Comparison of ENCODE assay signal across 8 mouse cellular contexts in genomic region chr3:82047100-82047753, GRCm38 (mm10). TPM values are rescaled to one million over a fixed set of nuclear protein-coding genes. Genes with fewer than 3 reads are reported as not detected.
DNase-seq lines count a peak whose midpoint lies in the region; ATAC-seq and TF ChIP-seq lines count a peak whose summit lies in the region.

No protein-coding gene starts in this region.

- WGBS in heart, adult 2 months: 32% methylated on average over 8 of the region's 8 CpGs
- WGBS in hindbrain, embryonic 14.5 days: 33% methylated on average over 8 of the region's 8 CpGs

- H3K9ac ChIP-seq in heart, adult 2 months (ENCODE audit: low read depth, low read length): no peak overlapping the region
- H3K9ac ChIP-seq in hindbrain, embryonic 14.5 days: no peak overlapping the region

- intact Hi-C loops in heart, adult 2 months (cut with DNase I): loop anchor here (1.0 to 5.0 kb wide), 3 partner anchors 286 to 810 kb away; no protein-coding TSS in a partner anchor

- TF ChIP-seq EP300 in heart, adult 2 months (IDR thresholded peaks at IDR 0.05; ENCODE audit: insufficient read depth, low read depth, low read length): 0 out of 2 replicates have a peak, but pooled peaks have one; percentile 53

- no peaks in the 10 kb centered on the region for H3K79me2 ChIP-seq in heart, adult 2 months (replicated peaks; ENCODE audit: control insufficient read depth, insufficient read depth, low read length)

- no peak overlapping the region for H3K4me2 ChIP-seq in hindbrain, embryonic 14.5 days (replicated peaks)

- H3K4me1 ChIP-seq in heart, adult 2 months (ENCODE audit: control insufficient read depth, insufficient read depth, low read length): no peaks in the 10 kb centered on the region; the same call in 1 of the 2 replicates
- H3K4me1 ChIP-seq in hindbrain, embryonic 14.5 days (replicated peaks; ENCODE audit: control insufficient read depth, insufficient read depth, low read length): 0 out of 2 replicates have a peak, but pooled peaks cover 2% of the 10 kb centered on the region

- no peak for TF ChIP-seq POLR2A in heart, adult 2 months (IDR thresholded peaks at IDR 0.05; ENCODE audit: insufficient read depth, low read depth, low read length)

- peak; percentile 87 for TF ChIP-seq CTCF in heart, adult 2 months (IDR thresholded peaks at IDR 0.05)

- peak; percentile 26 to 49 for DNase-seq in heart, adult 2 months
- DNase-seq in heart, adult 8-10 months (ENCODE audit: low spot score): no peak
- DNase-seq in thymus, postnatal 14 days: peak; percentile 32
- no peak for DNase-seq in thymus, postnatal 0 days (ENCODE audit: low spot score)
- peak; percentile 77 to 83 for DNase-seq in cerebellum, postnatal 14 days
- peak; percentile 78 for DNase-seq in hindbrain, embryonic 14.5 days (ENCODE audit: low spot score)
- peak; percentile 46 to 54 for DNase-seq in lung, postnatal 4 days

- H3K27ac ChIP-seq in heart, adult 2 months: no peak overlapping the region
- H3K27ac ChIP-seq in hindbrain, embryonic 14.5 days: no peak overlapping the region

- H3K27me3 ChIP-seq in heart, adult 2 months (ENCODE audit: control insufficient read depth, insufficient read depth, low read length): no peaks in the 10 kb centered on the region
- no peaks in the 10 kb centered on the region for H3K27me3 ChIP-seq in hindbrain, embryonic 14.5 days (ENCODE audit: control insufficient read depth, insufficient read depth, low read length)

- H3K9me3 ChIP-seq in hindbrain, embryonic 14.5 days (ENCODE audit: control insufficient read depth, low read length): no peaks in the 10 kb centered on the region

- H3K36me3 ChIP-seq in heart, adult 2 months (ENCODE audit: control insufficient read depth, insufficient read depth, low read length): no peaks in the 10 kb centered on the region
- H3K36me3 ChIP-seq in hindbrain, embryonic 14.5 days (replicated peaks; ENCODE audit: control insufficient read depth, insufficient read depth): peaks cover 31% of the 10 kb centered on the region

- H3K4me3 ChIP-seq in heart, adult 2 months: no peak overlapping the region
- no peak overlapping the region for H3K4me3 ChIP-seq in hindbrain, embryonic 14.5 days (replicated peaks; ENCODE audit: low read length)

- ATAC-seq in hindbrain, embryonic 14.5 days (ENCODE audit: low FRiP score): peak; percentile 77
- ATAC-seq in erythroblast, adult 5-6 weeks (replicated peaks; ENCODE audit: low FRiP score, poor library complexity, severe bottlenecking): no peak

RNA-seq across cellular contexts. Expression of gene Gucy1b1, which starts 27.3 kb away (rescaled TPM):
- 10 to 100 TPM; 14.7 to 15.1 TPM for total RNA-seq in heart, adult 2 months (2021)
- polyA plus RNA-seq in heart, adult 2 months (2012; rRNA removed): 9.4 and 18.6 TPM in 2 replicates
- total RNA-seq in heart, adult 8-10 months (2022): 10 to 100 TPM; 10.7 to 12.6 (median 11.0) TPM
- polyA plus RNA-seq in thymus, postnatal 0 days (2015; fragmentation: Nextera tagmentation; extraction: Ambion mirVana): 3.2 and 3.6 TPM in 2 replicates
- polyA plus RNA-seq in hindbrain, embryonic 14.5 days (2014; fragmentation: Nextera tagmentation; extraction: Ambion mirVana): 51.7 and 66.4 TPM in 2 replicates
- total RNA-seq in erythroblast, adult 5-6 weeks (2015; ENCODE audit: low replicate concordance): 8.5 TPM in 1 of 2 replicates, not detected in the other
- total RNA-seq in erythroblast, adult 5-6 weeks (2017; ENCODE audit: low replicate concordance): not detected in 2 replicates

Comparison
In these comparisons a context has a peak if more than half of its experiments do, and no peak if none do; other contexts are left out.
1. DNase-seq: peak in heart, adult 2 months (2 of 2), thymus, postnatal 14 days (single experiment), cerebellum, postnatal 14 days (2 of 2), hindbrain, embryonic 14.5 days (single experiment) and lung, postnatal 4 days (2 of 2); none in heart, adult 8-10 months (single experiment) and thymus, postnatal 0 days (single experiment).